Mouse (Mus musculus): ENCODE measurements at regions not wholly inside any gene's neighbourhood (a gene's known extent, or its start where the extent isn't known, plus 50 kb on each side); places are given as distances from the start of the nearest gene placed in this dataset.

DNA sequence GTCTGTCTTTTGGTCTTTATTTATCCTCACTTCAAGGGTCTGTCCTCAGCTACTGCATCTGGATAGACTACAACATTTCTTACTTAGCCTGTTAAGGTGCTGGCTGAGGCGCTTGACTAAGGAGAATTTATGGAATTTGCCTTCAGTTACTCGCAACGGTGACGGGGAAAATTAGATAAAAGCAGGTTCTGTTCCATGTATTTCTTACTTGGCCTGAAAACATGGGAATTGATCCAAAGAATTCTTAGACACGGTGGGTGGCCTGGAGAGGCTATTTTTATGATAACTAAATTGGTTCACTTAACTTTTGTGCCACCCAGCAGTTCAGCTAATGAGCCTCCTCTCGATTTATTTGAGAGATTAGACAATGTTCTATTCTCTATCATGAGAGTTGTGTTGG, 224.3 kb downstream of the Setd4 start:
- ATAC-seq (replicated peaks; ENCODE audit: insufficient number of reproducible peaks, low FRiP score, low TSS enrichment, low read depth): no peak
- no peaks in the 10 kb centered on the region for H3K4me1 ChIP-seq (ENCODE audit: control insufficient read depth, insufficient read depth, low read length)

DNA sequence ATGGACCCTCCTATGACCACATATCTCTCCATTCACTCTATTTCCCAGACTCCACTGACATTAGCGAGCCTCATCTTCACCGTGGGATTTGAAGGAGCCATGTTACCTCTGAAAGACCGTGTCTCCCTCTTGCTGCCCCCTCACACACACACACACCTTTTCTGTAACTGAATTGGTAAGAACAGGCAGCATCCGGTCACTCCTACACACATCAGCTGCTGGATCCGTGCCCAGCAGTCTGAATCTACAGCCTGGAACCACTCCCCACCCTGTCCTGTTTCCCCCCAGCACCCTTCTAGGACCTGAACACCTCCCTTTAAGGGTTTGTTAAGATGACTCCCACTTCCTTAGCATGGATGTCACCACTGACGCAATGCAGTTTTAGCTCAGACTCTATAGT, 229.2 kb downstream of the Setd4 start:
- WGBS: 84% methylated on average over 6 of the region's 6 CpGs

More for the DNA sequence above, 224.3 kb downstream of the Setd4 start:
- peak; percentile 13 for DNase-seq (ENCODE audit: low spot score)
- Histone ChIP-seq H3K36me3 (replicated peaks; ENCODE audit: control insufficient read depth, insufficient read depth, low read depth, low read length) (no peaks in the 10 kb centered on the region), H3K4me2 (ENCODE audit: low read depth, low read length) (no peak overlapping the region), H3K9me3 (replicated peaks; ENCODE audit: control insufficient read depth, low read length) (no peaks in the 10 kb centered on the region), H3K27me3 (ENCODE audit: control insufficient read depth, insufficient read depth, low read length) (no peaks in the 10 kb centered on the region), H3K27ac (replicated peaks; ENCODE audit: low read depth, low read length) (no peak overlapping the region), H3K9ac (replicated peaks; ENCODE audit: low read length) (no peak overlapping the region), H3K4me3 (ENCODE audit: low read depth, low read length) (no peak overlapping the region)
- WGBS: 64% methylated on average over 6 of the region's 6 CpGs

DNA sequence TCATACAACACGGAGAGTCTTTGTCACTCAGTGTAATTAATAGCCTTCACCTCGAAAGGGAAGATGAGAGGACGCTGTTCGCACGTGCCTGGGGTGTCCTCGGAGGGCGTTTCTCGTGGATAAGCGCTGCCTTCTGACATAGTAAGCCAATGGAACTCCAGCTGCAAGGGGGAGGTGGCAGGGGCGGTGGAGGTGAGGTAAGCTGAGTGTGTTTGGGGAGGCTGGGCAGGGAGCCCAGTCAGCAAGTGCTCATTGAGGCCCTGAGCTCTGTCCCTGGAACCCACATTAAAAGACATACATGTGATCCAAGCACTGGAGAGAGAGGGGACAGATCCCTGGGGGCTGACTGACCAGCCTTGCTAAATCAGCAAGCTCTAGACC, 234.1 kb downstream of the Setd4 start:
- H3K9ac ChIP-seq (replicated peaks; ENCODE audit: low read length): no peak overlapping the region
- no peaks in the 10 kb centered on the region for H3K27me3 ChIP-seq (ENCODE audit: control insufficient read depth, insufficient read depth, low read length)
- no peak overlapping the region for H3K27ac ChIP-seq (replicated peaks; ENCODE audit: low read depth, low read length)
- no peak overlapping the region for H3K4me3 ChIP-seq (ENCODE audit: low read depth, low read length)
- H3K4me1 ChIP-seq (ENCODE audit: control insufficient read depth, insufficient read depth, low read length): no peaks in the 10 kb centered on the region
- H3K4me2 ChIP-seq (ENCODE audit: low read depth, low read length): no peak overlapping the region
- no peaks in the 10 kb centered on the region for H3K9me3 ChIP-seq (replicated peaks; ENCODE audit: control insufficient read depth, low read length)
- 70% methylated on average over 10 of the region's 10 CpGs for WGBS
- H3K36me3 ChIP-seq (replicated peaks; ENCODE audit: control insufficient read depth, insufficient read depth, low read depth, low read length): no peaks in the 10 kb centered on the region
- ATAC-seq (replicated peaks; ENCODE audit: insufficient number of reproducible peaks, low FRiP score, low TSS enrichment, low read depth) (no peak), DNase-seq (ENCODE audit: low spot score) (no peak)

More for the DNA sequence above, 229.2 kb downstream of the Setd4 start:
- H3K9me3 ChIP-seq (replicated peaks; ENCODE audit: control insufficient read depth, low read length): no peaks in the 10 kb centered on the region
- ATAC-seq (replicated peaks; ENCODE audit: insufficient number of reproducible peaks, low FRiP score, low TSS enrichment, low read depth): no peak
- no peak for DNase-seq (ENCODE audit: low spot score)
- no peak overlapping the region for H3K4me3 ChIP-seq (ENCODE audit: low read depth, low read length)
- H3K27me3 ChIP-seq (ENCODE audit: control insufficient read depth, insufficient read depth, low read length): no peaks in the 10 kb centered on the region
- H3K4me1 ChIP-seq (ENCODE audit: control insufficient read depth, insufficient read depth, low read length): no peaks in the 10 kb centered on the region
- no peaks in the 10 kb centered on the region for H3K36me3 ChIP-seq (replicated peaks; ENCODE audit: control insufficient read depth, insufficient read depth, low read depth, low read length)
- no peak overlapping the region for H3K4me2 ChIP-seq (ENCODE audit: low read depth, low read length)
- H3K27ac ChIP-seq (replicated peaks; ENCODE audit: low read depth, low read length): no peak overlapping the region
- H3K9ac ChIP-seq (replicated peaks; ENCODE audit: low read length): no peak overlapping the region

DNA sequence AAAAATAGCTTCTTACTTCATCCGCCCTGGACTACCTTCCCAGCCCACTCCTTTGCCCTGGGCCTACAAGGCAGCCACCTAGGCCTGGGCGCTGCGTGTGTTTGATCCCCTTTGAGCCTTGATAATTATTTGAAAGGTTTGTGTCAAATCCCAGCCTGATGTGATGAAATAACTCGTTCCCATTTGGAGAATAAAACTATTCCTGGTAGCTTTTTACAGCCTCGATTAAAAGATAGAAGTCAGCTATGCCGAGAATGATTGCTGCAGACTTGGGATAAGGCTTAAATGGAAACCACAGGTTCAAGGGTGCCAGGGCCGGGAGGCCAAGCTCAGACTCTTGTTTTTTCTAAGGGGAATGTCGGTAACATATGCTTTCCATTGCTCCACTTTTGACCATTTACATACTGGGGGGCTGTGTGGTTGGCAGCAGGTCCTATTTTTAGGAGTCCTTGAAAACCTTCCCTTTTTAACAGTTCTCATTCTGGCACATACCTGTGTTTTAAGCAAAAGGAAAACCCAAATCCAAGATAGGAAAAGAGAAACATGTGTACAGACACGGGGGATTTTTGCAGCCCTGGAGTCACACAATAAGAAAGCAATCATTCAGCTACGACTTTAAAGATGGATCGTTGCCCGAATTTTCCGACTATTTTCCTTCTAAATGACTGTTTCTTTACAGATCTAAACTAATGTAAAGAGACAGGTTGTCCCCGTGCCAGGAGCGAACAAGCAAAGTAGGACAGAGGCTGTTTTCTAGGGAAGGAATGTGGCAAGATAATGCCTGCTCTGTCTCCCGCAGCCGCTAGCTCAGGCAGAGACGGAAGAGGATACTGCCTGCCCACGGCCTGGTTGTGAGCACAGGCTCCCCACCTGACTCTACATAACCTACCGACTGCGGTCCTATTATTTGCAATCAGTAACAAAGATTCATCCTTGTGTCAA, 234.8 kb downstream of the Setd4 start:
- DNase-seq (ENCODE audit: low spot score) (peak; percentile 27), ATAC-seq (replicated peaks; ENCODE audit: insufficient number of reproducible peaks, low FRiP score, low TSS enrichment, low read depth) (no peak)
- Histone ChIP-seq H3K4me2 (ENCODE audit: low read depth, low read length) (no peak overlapping the region), H3K36me3 (replicated peaks; ENCODE audit: control insufficient read depth, insufficient read depth, low read depth, low read length) (no peaks in the 10 kb centered on the region), H3K4me3 (ENCODE audit: low read depth, low read length) (no peak overlapping the region), H3K9me3 (replicated peaks; ENCODE audit: control insufficient read depth, low read length) (no peaks in the 10 kb centered on the region), H3K27ac (replicated peaks; ENCODE audit: low read depth, low read length) (no peak overlapping the region), H3K27me3 (ENCODE audit: control insufficient read depth, insufficient read depth, low read length) (no peaks in the 10 kb centered on the region), H3K4me1 (ENCODE audit: control insufficient read depth, insufficient read depth, low read length) (no peaks in the 10 kb centered on the region), H3K9ac (replicated peaks; ENCODE audit: low read length) (no peak overlapping the region)
- WGBS: 43% methylated on average over 21 of the region's 21 CpGs

DNA sequence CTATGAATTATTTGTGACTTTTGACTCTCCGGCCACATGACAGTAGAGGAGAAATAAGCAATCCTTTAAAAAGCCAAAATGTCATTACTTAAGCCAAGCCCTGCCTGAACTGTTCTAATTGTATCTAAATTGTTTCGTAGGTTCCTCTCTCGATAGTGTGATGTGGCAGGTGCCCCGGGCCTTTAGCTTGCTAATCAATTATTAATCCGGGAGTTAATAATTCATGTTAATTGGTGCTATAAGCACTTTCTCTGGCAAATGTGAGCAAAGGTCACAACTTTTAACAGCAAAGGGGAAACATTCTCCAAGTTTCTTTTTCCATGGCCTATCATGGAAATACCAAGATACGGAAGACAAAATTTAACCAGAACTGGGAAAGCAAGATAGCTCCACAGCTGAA, 235.9 kb downstream of the Setd4 start:
- Histone ChIP-seq H3K36me3 (replicated peaks; ENCODE audit: control insufficient read depth, insufficient read depth, low read depth, low read length) (no peaks in the 10 kb centered on the region), H3K9me3 (replicated peaks; ENCODE audit: control insufficient read depth, low read length) (no peaks in the 10 kb centered on the region), H3K4me2 (ENCODE audit: low read depth, low read length) (no peak overlapping the region), H3K4me1 (ENCODE audit: control insufficient read depth, insufficient read depth, low read length) (no peaks in the 10 kb centered on the region), H3K9ac (replicated peaks; ENCODE audit: low read length) (no peak overlapping the region), H3K4me3 (ENCODE audit: low read depth, low read length) (no peak overlapping the region), H3K27ac (replicated peaks; ENCODE audit: low read depth, low read length) (no peak overlapping the region), H3K27me3 (ENCODE audit: control insufficient read depth, insufficient read depth, low read length) (no peaks in the 10 kb centered on the region)
- ATAC-seq (replicated peaks; ENCODE audit: insufficient number of reproducible peaks, low FRiP score, low TSS enrichment, low read depth) (no peak), DNase-seq (ENCODE audit: low spot score) (no peak)
- WGBS: 88% methylated on average over 6 of the region's 6 CpGs

DNA sequence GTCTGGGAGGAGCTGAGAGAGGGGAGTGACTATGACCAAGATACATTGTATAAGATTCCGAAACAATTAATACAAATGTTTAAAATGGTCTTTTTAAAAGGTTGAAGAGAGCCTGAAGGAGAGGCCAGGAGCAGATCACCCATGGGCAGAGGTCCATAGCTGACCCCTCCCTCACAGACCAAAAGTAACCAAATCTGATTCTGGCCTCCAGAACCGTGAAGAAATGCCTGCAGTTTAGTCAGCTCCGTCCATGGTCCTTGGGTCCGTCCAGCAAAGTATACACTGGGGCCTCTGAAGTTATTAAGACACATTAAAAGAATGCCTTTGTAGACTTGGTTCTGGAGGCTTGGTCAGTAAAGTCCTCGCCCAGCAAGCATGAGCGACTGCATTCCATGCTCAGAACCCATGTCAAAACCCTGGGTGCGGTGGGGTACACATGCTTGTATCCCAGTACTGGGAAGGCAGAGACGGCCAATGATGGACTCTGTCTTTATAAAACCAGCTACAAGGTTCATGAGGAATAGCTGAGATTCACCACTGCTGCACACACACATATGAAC, 236.5 kb downstream of the Setd4 start:
- 91% methylated on average over 8 of the region's 8 CpGs for WGBS

DNA sequence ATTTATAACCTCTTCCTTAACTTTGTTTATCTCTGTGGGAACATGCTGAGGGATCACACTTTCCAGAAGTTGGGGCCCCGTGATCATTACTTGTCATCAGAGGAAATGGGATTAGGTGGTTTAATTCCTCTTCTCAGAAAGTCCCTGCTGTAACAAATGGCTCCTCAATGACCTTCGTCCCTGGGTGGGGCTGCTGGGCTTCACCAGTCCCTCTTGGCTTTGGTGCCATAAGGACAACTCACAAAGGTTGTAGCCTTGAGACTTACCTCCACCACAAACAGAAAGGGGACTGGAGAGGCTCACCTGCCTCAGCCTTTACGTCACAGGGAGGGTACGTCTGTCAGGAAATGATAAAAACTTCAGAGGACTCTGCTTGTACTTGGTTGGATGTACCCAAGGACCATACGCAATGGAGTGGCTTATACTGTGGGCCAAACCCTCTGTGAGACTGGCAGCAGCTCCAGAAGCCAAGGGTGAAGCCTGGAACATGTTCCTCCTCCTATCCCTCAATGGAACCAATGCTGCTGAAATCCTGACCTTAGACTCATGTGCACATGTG, 237.4 kb downstream of the Setd4 start:
- Histone ChIP-seq H3K36me3 (replicated peaks; ENCODE audit: control insufficient read depth, insufficient read depth, low read depth, low read length) (no peaks in the 10 kb centered on the region), H3K27ac (replicated peaks; ENCODE audit: low read depth, low read length) (no peak overlapping the region), H3K4me3 (ENCODE audit: low read depth, low read length) (no peak overlapping the region), H3K4me1 (ENCODE audit: control insufficient read depth, insufficient read depth, low read length) (no peaks in the 10 kb centered on the region), H3K4me2 (ENCODE audit: low read depth, low read length) (no peak overlapping the region), H3K9ac (replicated peaks; ENCODE audit: low read length) (no peak overlapping the region), H3K27me3 (ENCODE audit: control insufficient read depth, insufficient read depth, low read length) (no peaks in the 10 kb centered on the region), H3K9me3 (replicated peaks; ENCODE audit: control insufficient read depth, low read length) (no peaks in the 10 kb centered on the region)
- WGBS: 81% methylated on average over 5 of the region's 5 CpGs
- ATAC-seq (replicated peaks; ENCODE audit: insufficient number of reproducible peaks, low FRiP score, low TSS enrichment, low read depth) (no peak), DNase-seq (ENCODE audit: low spot score) (no peak)

More for the DNA sequence above, 236.5 kb downstream of the Setd4 start:
- H3K36me3 ChIP-seq (replicated peaks; ENCODE audit: control insufficient read depth, insufficient read depth, low read depth, low read length): no peaks in the 10 kb centered on the region
- H3K4me2 ChIP-seq (ENCODE audit: low read depth, low read length): no peak overlapping the region
- no peak overlapping the region for H3K4me3 ChIP-seq (ENCODE audit: low read depth, low read length)
- no peak for DNase-seq (ENCODE audit: low spot score)
- no peak for ATAC-seq (replicated peaks; ENCODE audit: insufficient number of reproducible peaks, low FRiP score, low TSS enrichment, low read depth)
- no peaks in the 10 kb centered on the region for H3K27me3 ChIP-seq (ENCODE audit: control insufficient read depth, insufficient read depth, low read length)
- no peaks in the 10 kb centered on the region for H3K4me1 ChIP-seq (ENCODE audit: control insufficient read depth, insufficient read depth, low read length)
- no peaks in the 10 kb centered on the region for H3K9me3 ChIP-seq (replicated peaks; ENCODE audit: control insufficient read depth, low read length)
- H3K27ac ChIP-seq (replicated peaks; ENCODE audit: low read depth, low read length): no peak overlapping the region
- H3K9ac ChIP-seq (replicated peaks; ENCODE audit: low read length): no peak overlapping the region
